Comparison of ENCODE assay signal across 28 mouse cellular contexts in the genomic region with DNA sequence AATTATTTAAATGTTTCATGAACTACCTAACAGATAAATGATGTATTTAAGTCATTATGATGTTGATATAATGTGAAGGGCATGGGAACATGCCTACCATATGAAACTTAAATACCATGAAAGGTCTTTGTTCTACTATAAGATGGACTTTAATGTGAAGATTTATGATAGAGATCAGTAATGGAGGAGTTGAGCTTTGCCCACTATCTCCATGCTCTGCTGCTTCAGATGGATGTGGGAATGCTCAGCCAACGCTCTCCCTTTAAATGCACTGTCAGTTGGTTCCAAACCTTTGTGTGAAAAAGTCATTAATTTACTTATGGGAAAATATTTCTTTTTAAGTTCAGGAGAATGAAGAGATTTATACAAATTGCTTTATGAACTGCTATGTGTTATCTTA.
"Had no signal": no experiment of that assay in that cellular context is flagged by ENCODE, and none has a peak within 500 bp of the region (broad histone marks: within the 10 kb centered on the region; RNA-seq: fewer than 3 reads in every experiment).

No protein-coding gene starts in this region.

- H3K4me2 ChIP-seq: embryonic facial prominence, embryonic 12.5 days; embryonic facial prominence, embryonic 13.5 days; embryonic facial prominence, embryonic 15.5 days; forebrain, embryonic 12.5 days; forebrain, embryonic 13.5 days; forebrain, embryonic 15.5 days had no signal

- H3K27ac ChIP-seq: embryonic facial prominence, embryonic 10.5 days; embryonic facial prominence, embryonic 12.5 days; embryonic facial prominence, embryonic 13.5 days; embryonic facial prominence, embryonic 15.5 days; forebrain, embryonic 10.5 days; forebrain, embryonic 12.5 days; forebrain, embryonic 13.5 days; forebrain, embryonic 15.5 days; gastrocnemius, adult 2 months had no signal

- H3K36me3 ChIP-seq: embryonic facial prominence, embryonic 10.5 days; embryonic facial prominence, embryonic 12.5 days; embryonic facial prominence, embryonic 13.5 days; embryonic facial prominence, embryonic 15.5 days; forebrain, embryonic 10.5 days; forebrain, embryonic 12.5 days; forebrain, embryonic 15.5 days had no signal

- H3K9me3 ChIP-seq: embryonic facial prominence, embryonic 10.5 days; embryonic facial prominence, embryonic 12.5 days; embryonic facial prominence, embryonic 13.5 days; embryonic facial prominence, embryonic 15.5 days; forebrain, embryonic 10.5 days; forebrain, embryonic 12.5 days; forebrain, embryonic 13.5 days; forebrain, embryonic 15.5 days had no signal

- ATAC-seq: forebrain, embryonic 13.5 days; forebrain, embryonic 14.5 days; forebrain, embryonic 15.5 days; forebrain, embryonic 16.5 days; forebrain, postnatal 0 days had no signal

- H3K4me3 ChIP-seq: embryonic facial prominence, embryonic 10.5 days; embryonic facial prominence, embryonic 12.5 days; embryonic facial prominence, embryonic 13.5 days; embryonic facial prominence, embryonic 15.5 days; erythroblast, embryonic 14.5 days; forebrain, embryonic 10.5 days; forebrain, embryonic 12.5 days; forebrain, embryonic 13.5 days; forebrain, embryonic 15.5 days; gastrocnemius, adult 2 months had no signal

- H3K9ac ChIP-seq: embryonic facial prominence, embryonic 12.5 days; embryonic facial prominence, embryonic 13.5 days; embryonic facial prominence, embryonic 15.5 days; forebrain, embryonic 12.5 days; forebrain, embryonic 13.5 days; forebrain, embryonic 15.5 days; forebrain, postnatal 0 days had no signal

- H3K27me3 ChIP-seq: embryonic facial prominence, embryonic 12.5 days; embryonic facial prominence, embryonic 13.5 days; embryonic facial prominence, embryonic 15.5 days; forebrain, embryonic 12.5 days; forebrain, embryonic 13.5 days; forebrain, embryonic 15.5 days had no signal

- DNase-seq: cerebellum, adult 2 months; cerebellum, adult 8-10 months; cerebellum, adult 9-10 months; cerebellum, adult 9-11 months; cerebellum, postnatal 10 days; cerebellum, postnatal 14 days; cerebellum, postnatal 25 days; cerebellum, postnatal 36 days; embryo, embryonic 11 days; forebrain, postnatal 0 days; gastrocnemius, adult 2 months; gastrocnemius, postnatal 10 days; gastrocnemius, postnatal 14 days; gastrocnemius, postnatal 25 days; gastrocnemius, postnatal 36 days; heart, adult 11 months; heart, adult 18-20 months had no signal

- H3K4me1 ChIP-seq: embryonic facial prominence, embryonic 10.5 days; embryonic facial prominence, embryonic 12.5 days; embryonic facial prominence, embryonic 13.5 days; embryonic facial prominence, embryonic 15.5 days; forebrain, embryonic 10.5 days; forebrain, embryonic 12.5 days; forebrain, embryonic 13.5 days; forebrain, embryonic 15.5 days had no signal
